Mouse (Mus musculus) heart, embryonic 15.5 days (tissue): Measurements from ENCODE around the gene E2f2. TPM values are rescaled to one million over a fixed set of nuclear protein-coding genes. Genes with fewer than 3 reads are reported as not detected.

Experiments
- ATAC-seq: fragments of 200-750 bp; cut with Nextera tagmentation; replicated peaks from 2 replicates; pipeline ENCODE4 v1.8.0; 2017; ENCODE audit warnings: low read depth, moderate TSS enrichment; ENCODE audit not compliant: insufficient number of reproducible peaks, insufficient read depth, low FRiP score
- H3K27ac ChIP-seq: fragments of 300-500 bp; sonication (generic); 2 replicates; pipeline ENCODE4 v1.5.1; 2015; ENCODE audit warnings: mild to moderate bottlenecking, inconsistent platforms
- H3K27me3 ChIP-seq: fragments of 300-500 bp; sonication (generic); 2 replicates; pipeline ENCODE4 v1.6.1; 2015; ENCODE audit warnings: inconsistent platforms
- H3K36me3 ChIP-seq: fragments of 300-500 bp; sonication (generic); 2 replicates; pipeline ENCODE4 v1.6.1; 2015; ENCODE audit warnings: mild to moderate bottlenecking, inconsistent platforms
- H3K4me1 ChIP-seq: fragments of 300-500 bp; sonication (generic); replicated peaks from 2 replicates; pipeline ENCODE4 v1.6.1; 2015; ENCODE audit warnings: inconsistent platforms
- H3K4me2 ChIP-seq: fragments of 300-500 bp; sonication (generic); 2 replicates; pipeline ENCODE4 v1.6.1; 2015; ENCODE audit warnings: inconsistent platforms, mild to moderate bottlenecking, moderate library complexity
- H3K4me3 ChIP-seq: fragments of 300-500 bp; sonication (generic); 2 replicates; pipeline ENCODE4 v1.5.1; 2015; ENCODE audit warnings: mild to moderate bottlenecking, inconsistent platforms
- H3K9ac ChIP-seq: fragments of 300-500 bp; sonication (generic); 2 replicates; pipeline ENCODE4 v1.6.1; 2015; ENCODE audit warnings: mild to moderate bottlenecking, inconsistent platforms
- H3K9me3 ChIP-seq: fragments of 300-500 bp; sonication (generic); replicated peaks from 2 replicates; pipeline ENCODE4 v1.6.1; 2016; ENCODE audit warnings: inconsistent platforms
- WGBS: fragments of 180-500 bp; shearing (Covaris S2); methylation state at CpG from one replicate; pipeline ENCODE4 v1.1.7; 2015; ENCODE audit warnings: mixed read lengths; 5-methylcytosine and 5-hydroxymethylcytosine counted together
- polyA plus RNA-seq: library from polyadenylated mRNA; unstranded; fragments of >200 nt; fragmentation: Nextera tagmentation; extraction: Ambion mirVana; gene quantifications from 2 replicates; pipeline ENCODE4 v1.2.1, GENCODE M21; 2015

E2f2 gene
- polyA plus RNA-seq, 1 experiment from 2014 or later = 7.8 TPM

GRCm38 (mm10) chr4:136163448-136163847 is 8.7 kb upstream of the E2f2 start:
- H3K4me3 ChIP-seq = no peak overlapping the region
- H3K36me3 ChIP-seq = no peaks in the 10 kb centered on the region
- 2% methylated on average over 11 of the region's 11 CpGs for WGBS
- H3K27me3 ChIP-seq = no peaks in the 10 kb centered on the region
- H3K9me3 ChIP-seq = no peaks in the 10 kb centered on the region
- no peak overlapping the region for H3K4me2 ChIP-seq
- peaks cover 11% of the 10 kb centered on the region for H3K4me1 ChIP-seq
- ATAC-seq = peak; percentile 70
- H3K9ac ChIP-seq = no peak overlapping the region
- H3K27ac ChIP-seq = no peak overlapping the region

DNA sequence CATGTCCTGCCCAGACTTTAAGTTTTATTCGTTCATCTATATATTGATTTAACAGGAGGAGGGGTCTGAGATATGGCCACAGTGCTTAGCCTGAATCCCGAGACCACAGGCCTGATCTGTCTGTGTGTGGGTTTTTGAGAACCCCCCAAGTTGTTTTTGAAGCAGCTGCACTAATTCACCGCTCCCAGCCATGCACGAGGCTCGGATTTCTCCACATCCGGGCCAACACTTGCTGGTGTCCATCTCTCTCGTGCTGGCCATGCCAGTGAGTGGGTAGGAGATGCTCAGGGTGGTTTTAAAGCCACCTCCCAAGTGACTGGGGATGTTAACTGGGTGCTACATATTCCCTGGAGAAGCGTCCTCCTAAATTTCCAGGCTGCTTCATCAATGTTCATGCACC is 7.2 kb upstream of the E2f2 start:
- no peaks in the 10 kb centered on the region for H3K9me3 ChIP-seq
- no peaks in the 10 kb centered on the region for H3K36me3 ChIP-seq
- no peak overlapping the region for H3K9ac ChIP-seq
- H3K4me3 ChIP-seq = no peak overlapping the region
- H3K4me1 ChIP-seq = peaks cover 6% of the 10 kb centered on the region
- ATAC-seq = no peak
- no peak overlapping the region for H3K27ac ChIP-seq
- H3K4me2 ChIP-seq = no peak overlapping the region
- 83% methylated on average over 8 of the region's 8 CpGs for WGBS
- no peaks in the 10 kb centered on the region for H3K27me3 ChIP-seq

- no peak overlapping the region for H3K4me2 ChIP-seq
These were observed 4.5 kb upstream of the E2f2 start for GRCm38 (mm10) chr4:136167701-136168100.

GRCm38 (mm10) chr4:136170401-136170800 is 1.8 kb upstream of the E2f2 start:
- Histone ChIP-seq H3K4me1 (peaks cover 34% of the 10 kb centered on the region), H3K36me3 (no peaks in the 10 kb centered on the region), H3K27ac (no peak overlapping the region), H3K4me3 (no peak overlapping the region), H3K9me3 (no peaks in the 10 kb centered on the region), H3K27me3 (no peaks in the 10 kb centered on the region), H3K4me2 (no peak overlapping the region), H3K9ac (no peak overlapping the region)
- no peak for ATAC-seq
- WGBS = 80% methylated on average over 4 of the region's 4 CpGs

More at GRCm38 (mm10) chr4:136167701-136168100, 4.5 kb upstream of the E2f2 start:
- H3K4me3 ChIP-seq = no peak overlapping the region
- H3K27me3 ChIP-seq = no peaks in the 10 kb centered on the region
- ATAC-seq = no peak
- WGBS = 75% methylated on average over 3 of the region's 3 CpGs
- H3K9ac ChIP-seq = no peak overlapping the region
- H3K36me3 ChIP-seq = no peaks in the 10 kb centered on the region
- H3K27ac ChIP-seq = no peak overlapping the region
- no peaks in the 10 kb centered on the region for H3K9me3 ChIP-seq
- peaks cover 9% of the 10 kb centered on the region for H3K4me1 ChIP-seq

DNA sequence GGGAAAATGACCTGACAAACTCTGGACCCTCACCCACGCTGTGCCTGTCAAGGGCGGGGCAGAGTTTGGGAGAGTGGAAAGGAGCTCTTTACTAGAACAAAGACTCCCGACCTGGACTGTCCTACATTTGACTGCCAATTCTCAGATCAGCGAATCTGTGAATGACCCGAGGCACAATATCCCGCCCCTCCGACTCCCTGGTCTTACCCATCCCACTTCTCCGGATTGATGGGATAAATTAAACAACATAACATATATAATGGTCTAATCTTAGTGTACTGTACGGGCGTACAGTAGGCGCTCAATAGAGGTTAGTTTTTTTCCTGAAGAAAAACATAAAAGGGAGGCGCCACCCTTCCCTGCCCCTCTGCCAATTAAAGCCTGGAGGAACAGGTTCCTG is 739 bp upstream of the E2f2 start:
- Histone ChIP-seq H3K4me2 (peak overlapping the region; percentile 97), H3K4me1 (peaks cover 42% of the 10 kb centered on the region), H3K9ac (peak overlapping the region; percentile 66), H3K27ac (no peak overlapping the region), H3K36me3 (no peaks in the 10 kb centered on the region), H3K4me3 (peak overlapping the region; percentile 73), H3K27me3 (no peaks in the 10 kb centered on the region), H3K9me3 (no peaks in the 10 kb centered on the region)
- WGBS = 27% methylated on average over 12 of the region's 12 CpGs
- no peak for ATAC-seq

- no peaks in the 10 kb centered on the region for H3K36me3 ChIP-seq
- H3K4me3 ChIP-seq = peak overlapping the region; percentile 73
- H3K9ac ChIP-seq = peak overlapping the region; percentile 74
- WGBS = under 1% methylated on average over 59 of the region's 67 CpGs
- H3K4me1 ChIP-seq = peaks cover 54% of the 10 kb centered on the region
- peak overlapping the region; percentile 97 for H3K4me2 ChIP-seq
- H3K27me3 ChIP-seq = no peaks in the 10 kb centered on the region
- no peaks in the 10 kb centered on the region for H3K9me3 ChIP-seq
- peak; percentile 65 for ATAC-seq
- peak overlapping the region; percentile 57 for H3K27ac ChIP-seq
These were observed 482 bp downstream of the E2f2 start for GRCm38 (mm10) chr4:136172542-136173209.

- Histone ChIP-seq H3K9me3 (no peaks in the 10 kb centered on the region), H3K27me3 (no peaks in the 10 kb centered on the region), H3K4me3 (peak overlapping the region; percentile 73), H3K27ac (peak overlapping the region; percentile 57), H3K4me2 (peak overlapping the region; percentile 97), H3K4me1 (peaks cover 60% of the 10 kb centered on the region), H3K36me3 (no peaks in the 10 kb centered on the region), H3K9ac (peak overlapping the region; percentile 74)
- WGBS = 6% methylated on average over 14 of the region's 14 CpGs
- ATAC-seq = no peak
These were observed 1.1 kb downstream of the E2f2 start for GRCm38 (mm10) chr4:136173210-136173715.

GRCm38 (mm10) chr4:136174216-136175193 is 2.3 kb downstream of the E2f2 start:
- H3K36me3 ChIP-seq = no peaks in the 10 kb centered on the region
- 64% methylated on average over 13 of the region's 13 CpGs for WGBS
- no peaks in the 10 kb centered on the region for H3K9me3 ChIP-seq
- peaks cover 63% of the 10 kb centered on the region for H3K4me1 ChIP-seq
- no peak overlapping the region for H3K9ac ChIP-seq
- ATAC-seq = no peak
- H3K4me3 ChIP-seq = 0 out of 2 replicates have a peak overlapping the region, but pooled peaks have one; percentile 73
- H3K27me3 ChIP-seq = no peaks in the 10 kb centered on the region
- H3K4me2 ChIP-seq = peak overlapping the region; percentile 97; the same call in 1 of the 2 replicates
- H3K27ac ChIP-seq = no peak overlapping the region

GRCm38 (mm10) chr4:136176022-136176552 is 3.9 kb downstream of the E2f2 start:
- no peak overlapping the region for H3K9ac ChIP-seq
- H3K36me3 ChIP-seq = no peaks in the 10 kb centered on the region
- 69% methylated on average over 10 of the region's 10 CpGs for WGBS
- no peak overlapping the region for H3K4me2 ChIP-seq
- peaks cover 78% of the 10 kb centered on the region for H3K4me1 ChIP-seq
- no peak overlapping the region for H3K4me3 ChIP-seq
- H3K27me3 ChIP-seq = no peaks in the 10 kb centered on the region
- no peak for ATAC-seq
- H3K9me3 ChIP-seq = no peaks in the 10 kb centered on the region
- H3K27ac ChIP-seq = no peak overlapping the region

GRCm38 (mm10) chr4:136177244-136177611 is 5.0 kb downstream of the E2f2 start:
- Histone ChIP-seq H3K4me3 (no peak overlapping the region), H3K4me2 (0 out of 2 replicates have a peak overlapping the region, but pooled peaks have one; percentile 19), H3K27ac (peak overlapping the region; percentile 51), H3K27me3 (no peaks in the 10 kb centered on the region), H3K9me3 (no peaks in the 10 kb centered on the region), H3K4me1 (peaks cover 75% of the 10 kb centered on the region), H3K36me3 (no peaks in the 10 kb centered on the region), H3K9ac (no peak overlapping the region)
- 38% methylated on average over 8 of the region's 8 CpGs for WGBS
- no peak for ATAC-seq
